In the genomic region with DNA sequence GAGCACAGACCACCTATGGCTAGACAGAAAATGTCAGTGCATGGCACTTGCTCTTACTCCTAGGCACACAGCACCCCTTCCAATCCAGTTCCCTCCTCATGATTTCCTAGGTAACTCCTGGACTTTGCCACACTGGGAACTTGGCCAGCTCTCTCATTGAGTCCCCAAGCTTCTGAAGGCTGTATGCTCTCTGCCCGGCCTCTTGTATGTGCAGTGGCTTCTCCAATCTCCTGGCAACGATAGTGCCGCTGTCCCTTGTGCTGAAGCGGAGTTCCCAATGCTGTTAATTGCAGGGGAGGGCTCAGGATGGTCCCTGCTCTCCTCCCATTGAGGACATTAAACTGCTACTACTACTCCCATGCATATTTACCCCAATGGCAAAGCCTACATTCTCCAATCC, we compare ENCODE assay signal across 8 mouse cellular contexts. TPM values are rescaled to one million over a fixed set of nuclear protein-coding genes. Genes with fewer than 3 reads are reported as not detected.
DNase-seq lines count a peak whose midpoint lies in the region; ATAC-seq and TF ChIP-seq lines count a peak whose summit lies in the region.

No protein-coding gene starts in this region.

- intact Hi-C loops in left cerebral cortex, adult 2 months (cut with DNase I): no loop called here

- peaks cover 43% of the 10 kb centered on the region for H3K36me3 ChIP-seq in kidney, embryonic 15.5 days
- H3K36me3 ChIP-seq in MEL (ENCODE audit: control insufficient read depth in 1 of 2, insufficient read depth in 2 of 2, low read length in 2 of 2): peaks cover 12 to 19% of the 10 kb centered on the region in 2 experiments
- H3K36me3 ChIP-seq in liver, embryonic 16.5 days (ENCODE audit: control insufficient read depth, insufficient read depth): peaks cover 23% of the 10 kb centered on the region
- H3K36me3 ChIP-seq in thymus, adult 2 months (ENCODE audit: control insufficient read depth, insufficient read depth, low read length): peaks cover 33% of the 10 kb centered on the region

- TF ChIP-seq RAD21 in MEL (IDR thresholded peaks at IDR 0.05; ENCODE audit: low read depth, low read length): no peak

- no peak for ATAC-seq in kidney, embryonic 15.5 days (replicated peaks; ENCODE audit: low FRiP score)
- ATAC-seq in liver, embryonic 16.5 days (ENCODE audit: low read depth): peak; percentile 10; the same call in 1 of the 2 replicates

- peak in 1 of 2 experiments; percentile 34; a peak in 1 of 4 replicates for TF ChIP-seq POLR2A in MEL (IDR thresholded peaks at IDR 0.05; ENCODE audit: control insufficient read depth in 1 of 2, insufficient read depth in 1 of 2, low read depth in 1 of 2, low read length in 2 of 2, poor library complexity in 1 of 2)
- no peak for TF ChIP-seq POLR2A in brain, embryonic 14.5 days (IDR thresholded peaks at IDR 0.05; ENCODE audit: borderline replicate concordance, extremely low read depth, insufficient read depth, insufficient read length, poor library complexity, severe bottlenecking)
- TF ChIP-seq POLR2A in thymus, adult 2 months (IDR thresholded peaks at IDR 0.05; ENCODE audit: control insufficient read depth, extremely low read depth, insufficient read depth, low read length, poor library complexity): no peak

- H3K27ac ChIP-seq in kidney, embryonic 15.5 days: no peak overlapping the region
- H3K27ac ChIP-seq in MEL (ENCODE audit: control insufficient read depth, low read depth, low read length): no peak overlapping the region
- H3K27ac ChIP-seq in liver, embryonic 16.5 days (ENCODE audit: low read length): no peak overlapping the region
- H3K27ac ChIP-seq in left cerebral cortex, adult 2 months: no peak overlapping the region
- no peak overlapping the region for H3K27ac ChIP-seq in thymus, adult 2 months (ENCODE audit: control insufficient read depth, insufficient read depth, low read length)

- TF ChIP-seq CTCF in MEL (IDR thresholded peaks at IDR 0.05 in 2 of 3, conservative IDR thresholded peaks at IDR 0.05 in 1 of 3; ENCODE audit: control insufficient read depth in 1 of 3, insufficient read depth in 1 of 3, low read depth in 2 of 3, low read length in 3 of 3, poor library complexity in 1 of 3, severe bottlenecking in 1 of 3): no peak
- TF ChIP-seq CTCF in brain, embryonic 14.5 days (IDR thresholded peaks at IDR 0.05; ENCODE audit: borderline replicate concordance, extremely low read depth, insufficient read depth, insufficient read length): no peak
- no peak for TF ChIP-seq CTCF in left cerebral cortex, adult 2 months (IDR thresholded peaks at IDR 0.05)
- TF ChIP-seq CTCF in thymus, adult 2 months (IDR thresholded peaks at IDR 0.05; ENCODE audit: borderline replicate concordance, control insufficient read depth, extremely low read depth, insufficient read depth, low read length, poor library complexity): no peak

- no peak overlapping the region for H3K4me2 ChIP-seq in kidney, embryonic 15.5 days
- no peak overlapping the region for H3K4me2 ChIP-seq in liver, embryonic 16.5 days (ENCODE audit: low read depth, low read length)

- H3K9me3 ChIP-seq in kidney, embryonic 15.5 days (replicated peaks): no peaks in the 10 kb centered on the region
- H3K9me3 ChIP-seq in MEL (replicated peaks; ENCODE audit: insufficient read depth, low read length): no peaks in the 10 kb centered on the region
- H3K9me3 ChIP-seq in liver, embryonic 16.5 days (replicated peaks; ENCODE audit: control insufficient read depth, low read length): no peaks in the 10 kb centered on the region

- DNase-seq in kidney, adult 11 months: peak; percentile 88
- peak; percentile 86 for DNase-seq in MEL (ENCODE audit: low read depth, low spot score)
- peak; percentile 70 for DNase-seq in brain, embryonic 14.5 days (ENCODE audit: low read depth)
- no peak for DNase-seq in gastrocnemius, postnatal 4 days (ENCODE audit: low spot score in 2 of 2)
- no peak for DNase-seq in left cerebral cortex, adult 2 months (ENCODE audit: extremely low spot score in 1 of 2, low spot score in 2 of 2)
- no peak for DNase-seq in thymus, adult 2 months

- 11% methylated on average over 4 of the region's 4 CpGs for WGBS in kidney, embryonic 15.5 days
- 10% methylated on average over 4 of the region's 4 CpGs for WGBS in liver, embryonic 16.5 days (ENCODE audit: insufficient replicate concordance)
- 20% methylated on average over 4 of the region's 4 CpGs for WGBS in thymus, adult 2 months

- H3K4me3 ChIP-seq in kidney, embryonic 15.5 days (replicated peaks): no peak overlapping the region
- H3K4me3 ChIP-seq in MEL (ENCODE audit: control insufficient read depth in 1 of 2, insufficient read depth in 1 of 2, low read depth in 2 of 2, low read length in 2 of 2): no peak overlapping the region
- no peak overlapping the region for H3K4me3 ChIP-seq in liver, embryonic 16.5 days (ENCODE audit: low read depth, low read length)
- H3K4me3 ChIP-seq in left cerebral cortex, adult 2 months: no peak overlapping the region
- no peak overlapping the region for H3K4me3 ChIP-seq in thymus, adult 2 months (ENCODE audit: control insufficient read depth, insufficient read depth, low read length)

- no peaks in the 10 kb centered on the region for H3K27me3 ChIP-seq in kidney, embryonic 15.5 days
- no peaks in the 10 kb centered on the region for H3K27me3 ChIP-seq in MEL (ENCODE audit: control insufficient read depth in 1 of 2, insufficient read depth in 2 of 2, low read length in 2 of 2)
- no peaks in the 10 kb centered on the region for H3K27me3 ChIP-seq in liver, embryonic 16.5 days (ENCODE audit: control insufficient read depth, insufficient read depth, low read depth, low read length)
- no peaks in the 10 kb centered on the region for H3K27me3 ChIP-seq in thymus, adult 2 months (ENCODE audit: control insufficient read depth, insufficient read depth, low read length)

- no peak for TF ChIP-seq EP300 in MEL (IDR thresholded peaks at IDR 0.05; ENCODE audit: low read depth in 1 of 2, low read length in 2 of 2)

- peaks cover 15% of the 10 kb centered on the region for H3K4me1 ChIP-seq in kidney, embryonic 15.5 days
- H3K4me1 ChIP-seq in MEL (ENCODE audit: control insufficient read depth in 1 of 2, insufficient read depth in 2 of 2, low read length in 2 of 2): peaks cover 0 to 10% of the 10 kb centered on the region in 2 experiments; a peak in 2 of 4 replicates
- H3K4me1 ChIP-seq in liver, embryonic 16.5 days (ENCODE audit: control insufficient read depth, low read depth, low read length): peaks cover 12% of the 10 kb centered on the region
- H3K4me1 ChIP-seq in thymus, adult 2 months (replicated peaks; ENCODE audit: control insufficient read depth, insufficient read depth, low read length): peaks cover 9% of the 10 kb centered on the region

- H3K9ac ChIP-seq in kidney, embryonic 15.5 days: no peak overlapping the region
- H3K9ac ChIP-seq in MEL (ENCODE audit: control insufficient read depth, low read depth, low read length, poor library complexity, severe bottlenecking): no peak overlapping the region
- no peak overlapping the region for H3K9ac ChIP-seq in liver, embryonic 16.5 days (ENCODE audit: low read depth, low read length)

- peaks cover 12% of the 10 kb centered on the region for H3K79me2 ChIP-seq in MEL (ENCODE audit: control insufficient read depth, insufficient read depth, low read length, poor library complexity)

TF ChIP-seq in MEL, 35 proteins besides CTCF, POLR2A, EP300 and RAD21 (continues in another document):
- TF ChIP-seq ZC3H11A (IDR thresholded peaks at IDR 0.05; ENCODE audit: low read depth, low read length) (no peak), POLR2AphosphoS2 (IDR thresholded peaks at IDR 0.05; ENCODE audit: low read length) (no peak), SMC3 (IDR thresholded peaks at IDR 0.05; ENCODE audit: low read depth, low read length) (no peak), MAZ (IDR thresholded peaks at IDR 0.05; ENCODE audit: low read depth, low read length) (no peak), JUND (IDR thresholded peaks at IDR 0.05; ENCODE audit: low read depth, low read length) (no peak), UBTF (IDR thresholded peaks at IDR 0.05; ENCODE audit: borderline replicate concordance, insufficient read depth, low read depth, low read length) (no peak), MYC (IDR thresholded peaks at IDR 0.05; ENCODE audit: low read depth, low read length) (no peak), USF2 (IDR thresholded peaks at IDR 0.05; ENCODE audit: borderline replicate concordance in 1 of 2, insufficient read depth in 1 of 2, low read depth in 1 of 2, low read length in 2 of 2) (no peak)

RNA-seq across cellular contexts. Expression of a gene that starts 3.7 kb away (rescaled TPM):
- 56.5 and 63.3 TPM in 2 replicates for polyA plus RNA-seq in kidney, embryonic 15.5 days (2015; fragmentation: Nextera tagmentation; extraction: Ambion mirVana)
- 173 and 199 TPM in 2 replicates for total RNA-seq in MEL (2012; rRNA removed)
- polyA plus RNA-seq in MEL (2012; ENCODE audit: insufficient read depth in 1 of 2, insufficient read length in 2 of 2, low read depth in 1 of 2, low replicate concordance in 2 of 2, missing spikeins in 1 of 2): 100 to 1,000 TPM in 1 of 2 experiments, not detected in 1; 244 TPM
- 81.4 and 92.1 TPM in 2 replicates for polyA plus RNA-seq in brain, embryonic 14.5 days (2012; rRNA removed)
- 14.6 and 15.8 TPM in 2 replicates for polyA plus RNA-seq in liver, embryonic 16.5 days (2015; fragmentation: Nextera tagmentation; extraction: Ambion mirVana)
- total RNA-seq in gastrocnemius, postnatal 4 days (2021): 10 to 100 TPM; 15.1 to 18.5 TPM
- 10 to 100 TPM; 26.2 to 35.7 TPM for total RNA-seq in left cerebral cortex, adult 2 months (2021)
- 46.4 and 48.2 TPM in 2 replicates for polyA plus RNA-seq in thymus, adult 2 months (2012; rRNA removed)

RNA-seq across cellular contexts. Expression of a gene that starts 16.8 kb away (rescaled TPM):
- polyA plus RNA-seq in kidney, embryonic 15.5 days (2015; fragmentation: Nextera tagmentation; extraction: Ambion mirVana): 75.3 and 79.1 TPM in 2 replicates
- 110 and 117 TPM in 2 replicates for total RNA-seq in MEL (2012; rRNA removed)
- 100 to 1,000 TPM; 237 to 832 TPM for polyA plus RNA-seq in MEL (2012; ENCODE audit: insufficient read depth in 1 of 2, insufficient read length in 2 of 2, low read depth in 1 of 2, low replicate concordance in 2 of 2, missing spikeins in 1 of 2)
- 79.7 and 92.2 TPM in 2 replicates for polyA plus RNA-seq in brain, embryonic 14.5 days (2012; rRNA removed)
- 50.0 and 50.4 TPM in 2 replicates for polyA plus RNA-seq in liver, embryonic 16.5 days (2015; fragmentation: Nextera tagmentation; extraction: Ambion mirVana)
- total RNA-seq in gastrocnemius, postnatal 4 days (2021): 10 to 100 TPM; 75.0 to 86.0 TPM
- 10 to 100 TPM; 56.1 to 61.0 TPM for total RNA-seq in left cerebral cortex, adult 2 months (2021)
- polyA plus RNA-seq in thymus, adult 2 months (2012; rRNA removed): 374 and 422 TPM in 2 replicates

RNA-seq across cellular contexts. Expression of a gene that starts 40.3 kb away (rescaled TPM):
- polyA plus RNA-seq in kidney, embryonic 15.5 days (2015; fragmentation: Nextera tagmentation; extraction: Ambion mirVana): 208 and 221 TPM in 2 replicates
- 210 and 235 TPM in 2 replicates for total RNA-seq in MEL (2012; rRNA removed)
- polyA plus RNA-seq in MEL (2012; ENCODE audit: insufficient read depth in 1 of 2, insufficient read length in 2 of 2, low read depth in 1 of 2, low replicate concordance in 2 of 2, missing spikeins in 1 of 2): 100 to 1,000 TPM in 1 of 2 experiments, 10 to 100 TPM in 1; 67.4 to 519 TPM
- polyA plus RNA-seq in brain, embryonic 14.5 days (2012; rRNA removed): 202 and 216 TPM in 2 replicates
- 34.9 and 37.2 TPM in 2 replicates for polyA plus RNA-seq in liver, embryonic 16.5 days (2015; fragmentation: Nextera tagmentation; extraction: Ambion mirVana)
- 10 to 100 TPM; 65.2 to 75.5 TPM for total RNA-seq in gastrocnemius, postnatal 4 days (2021)
- total RNA-seq in left cerebral cortex, adult 2 months (2021): 10 to 100 TPM; 83.8 TPM
- polyA plus RNA-seq in thymus, adult 2 months (2012; rRNA removed): 151 and 157 TPM in 2 replicates

Comparison
In these comparisons a context has a peak if more than half of its experiments do, and no peak if none do; other contexts are left out.
1. DNase-seq: peak in kidney, adult 11 months (single experiment), MEL (single experiment) and brain, embryonic 14.5 days (single experiment); none in gastrocnemius, postnatal 4 days (0 of 2), left cerebral cortex, adult 2 months (0 of 2) and thymus, adult 2 months (single experiment).